Mouse (Mus musculus) MEL (cell line): ENCODE results near the gene Nfkbie. TPM values are rescaled to one million over a fixed set of nuclear protein-coding genes. Genes with fewer than 3 reads are reported as not detected.

ENCODE experiments used
- DNase-seq: peaks from one replicate; pipeline ENCODE4 v3.0.0; 2011; ENCODE audit warnings: low read depth, low spot score
- H3K27ac ChIP-seq: 2 replicates; pipeline ENCODE4 v1.5.1; 2012; ENCODE audit warnings: low read depth, mild to moderate bottlenecking, control low read depth, low read length, moderate library complexity; ENCODE audit not compliant: control insufficient read depth
- H3K27me3 ChIP-seq, 2 experiments: fragments of 150-350 bp in 1 of 2; sonication (generic) in 1 of 2; 2 replicates each; pipeline ENCODE4 v1.6.1; 2012; ENCODE audit warnings: low read length in 2 of 2, mild to moderate bottlenecking in 2 of 2, improper control_type of control experiment in 1 of 2, moderate library complexity in 1 of 2; ENCODE audit not compliant: insufficient read depth in 2 of 2, control insufficient read depth in 1 of 2
- H3K36me3 ChIP-seq, 2 experiments: 2 replicates each; pipeline ENCODE4 v1.6.1; 2012 to 2014; ENCODE audit warnings: low read length in 2 of 2, improper control_type of control experiment in 1 of 2, inconsistent platforms in 1 of 2, mild to moderate bottlenecking in 1 of 2; ENCODE audit not compliant: insufficient read depth in 2 of 2, control insufficient read depth in 1 of 2
- H3K4me1 ChIP-seq, 2 experiments: fragments of 150-350 bp in 1 of 2; sonication (generic) in 1 of 2; 2 replicates each; pipeline ENCODE4 v1.6.1; 2012; ENCODE audit warnings: low read length in 2 of 2, improper control_type of control experiment in 1 of 2, mild to moderate bottlenecking in 1 of 2; ENCODE audit not compliant: insufficient read depth in 2 of 2, control insufficient read depth in 1 of 2
- H3K4me3 ChIP-seq, 2 experiments: fragments of 150-350 bp in 1 of 2; sonication (generic) in 1 of 2; 2 replicates each; pipeline ENCODE4 v1.5.1; 2012; ENCODE audit warnings: low read depth in 2 of 2, low read length in 2 of 2, mild to moderate bottlenecking in 2 of 2, moderate library complexity in 2 of 2, control low read depth in 1 of 2, improper control_type of control experiment in 1 of 2; ENCODE audit not compliant: control insufficient read depth in 1 of 2, insufficient read depth in 1 of 2
- H3K79me2 ChIP-seq: 2 replicates; pipeline ENCODE4 v1.6.1; 2012; ENCODE audit warnings: mild to moderate bottlenecking, low read length, moderate library complexity; ENCODE audit not compliant: control insufficient read depth, poor library complexity, insufficient read depth
- H3K9ac ChIP-seq: 2 replicates; pipeline ENCODE4 v1.6.1; 2012; ENCODE audit warnings: low read depth, mild to moderate bottlenecking, control low read depth, low read length, moderate library complexity; ENCODE audit not compliant: control insufficient read depth, poor library complexity, severe bottlenecking
- H3K9me3 ChIP-seq: fragments of 150-350 bp; sonication (generic); replicated peaks from 2 replicates; pipeline ENCODE4 v1.6.1; 2012; ENCODE audit warnings: mild to moderate bottlenecking, low read length, improper control_type of control experiment, moderate library complexity; ENCODE audit not compliant: insufficient read depth
- EP300 ChIP-seq, 2 experiments: IDR thresholded peaks; 2 replicates each; pipeline ENCODE4 v1.6.1; 2011; ENCODE audit warnings: improper control_type of control experiment in 2 of 2, low read length in 2 of 2, low read depth in 1 of 2, mild to moderate bottlenecking in 1 of 2
- ETS1 ChIP-seq: IDR thresholded peaks from 2 replicates; pipeline ENCODE4 v1.6.1; 2012; ENCODE audit warnings: low read depth, mild to moderate bottlenecking, inconsistent platforms, low read length, improper control_type of control experiment, moderate library complexity
- GABPA ChIP-seq: IDR thresholded peaks from 2 replicates; pipeline ENCODE4 v1.6.1; 2012; ENCODE audit warnings: low read depth, mild to moderate bottlenecking, inconsistent platforms, low read length, improper control_type of control experiment, moderate library complexity
- HCFC1 ChIP-seq: IDR thresholded peaks from 2 replicates; pipeline ENCODE4 v1.6.1; 2012; ENCODE audit warnings: low read depth, mild to moderate bottlenecking, inconsistent platforms, low read length, improper control_type of control experiment, moderate library complexity
- KAT2A ChIP-seq: conservative IDR thresholded peaks from 2 replicates; pipeline ENCODE4 v1.6.1; 2012; ENCODE audit warnings: low read depth, low read length, improper control_type of control experiment, inconsistent platforms
- MAZ ChIP-seq: IDR thresholded peaks from 2 replicates; pipeline ENCODE4 v1.6.1; 2012; ENCODE audit warnings: low read depth, mild to moderate bottlenecking, inconsistent platforms, low read length, improper control_type of control experiment
- MEF2A ChIP-seq: IDR thresholded peaks from 2 replicates; pipeline ENCODE4 v1.6.1; 2014; ENCODE audit warnings: low read depth, mild to moderate bottlenecking, inconsistent platforms, low read length, improper control_type of control experiment; ENCODE audit not compliant: poor library complexity, insufficient replicate concordance, severe bottlenecking; ENCODE audit errors: extremely low read depth
- MXI1 ChIP-seq: IDR thresholded peaks from 2 replicates; pipeline ENCODE4 v1.6.1; 2011; ENCODE audit warnings: mild to moderate bottlenecking, low read depth, low read length, improper control_type of control experiment
- MYB ChIP-seq: IDR thresholded peaks from 2 replicates; pipeline ENCODE4 v1.6.1; 2011; ENCODE audit warnings: mild to moderate bottlenecking, low read depth, low read length, improper control_type of control experiment
- MYC ChIP-seq: IDR thresholded peaks from 2 replicates; pipeline ENCODE4 v1.6.1; 2011; ENCODE audit warnings: low read depth, mild to moderate bottlenecking, low read length, improper control_type of control experiment, moderate library complexity
- NELFE ChIP-seq: IDR thresholded peaks from 2 replicates; pipeline ENCODE4 v1.6.1; 2011; ENCODE audit warnings: low read depth, low read length, improper control_type of control experiment
- NRF1 ChIP-seq: IDR thresholded peaks from 2 replicates; pipeline ENCODE4 v1.6.1; 2014; ENCODE audit warnings: low read depth, mild to moderate bottlenecking, inconsistent platforms, low read length, improper control_type of control experiment, moderate library complexity; ENCODE audit not compliant: poor library complexity, insufficient read depth, severe bottlenecking
- POLR2A ChIP-seq, 2 experiments: IDR thresholded peaks; 2 replicates each; pipeline ENCODE4 v1.6.1; 2011 to 2012; ENCODE audit warnings: low read length in 2 of 2, mild to moderate bottlenecking in 2 of 2, control low read depth in 1 of 2, improper control_type of control experiment in 1 of 2, low read depth in 1 of 2, moderate library complexity in 1 of 2; ENCODE audit not compliant: control insufficient read depth in 1 of 2, insufficient read depth in 1 of 2, poor library complexity in 1 of 2
- POLR2AphosphoS2 ChIP-seq: IDR thresholded peaks from 2 replicates; pipeline ENCODE4 v1.6.1; 2011; ENCODE audit warnings: low read length, improper control_type of control experiment
- POLR2AphosphoS5 ChIP-seq: IDR thresholded peaks from 2 replicates; pipeline ENCODE4 v1.6.1; 2012; ENCODE audit warnings: low read depth, borderline replicate concordance, mild to moderate bottlenecking, inconsistent platforms, low read length, moderate library complexity, mixed read lengths
- RAD21 ChIP-seq: IDR thresholded peaks from 2 replicates; pipeline ENCODE4 v1.6.1; 2011; ENCODE audit warnings: mild to moderate bottlenecking, low read depth, low read length, improper control_type of control experiment
- RCOR1 ChIP-seq: IDR thresholded peaks from 2 replicates; pipeline ENCODE4 v1.6.1; 2012; ENCODE audit warnings: low read depth, mild to moderate bottlenecking, inconsistent platforms, low read length, improper control_type of control experiment
- SMC3 ChIP-seq: IDR thresholded peaks from 2 replicates; pipeline ENCODE4 v1.6.1; 2011; ENCODE audit warnings: low read depth, low read length, improper control_type of control experiment
- TBP ChIP-seq: IDR thresholded peaks from 2 replicates; pipeline ENCODE4 v1.8.0; 2011; ENCODE audit warnings: low read depth, low read length, improper control_type of control experiment
- TCF12 ChIP-seq: IDR thresholded peaks from 2 replicates; pipeline ENCODE4 v1.6.1; 2014; ENCODE audit warnings: low read depth, mild to moderate bottlenecking, inconsistent platforms, low read length, improper control_type of control experiment, moderate library complexity
- USF2 ChIP-seq, 2 experiments: IDR thresholded peaks; 2 replicates each; pipeline ENCODE4 v1.6.1; 2011 to 2012; ENCODE audit warnings: improper control_type of control experiment in 2 of 2, low read length in 2 of 2, borderline replicate concordance in 1 of 2, inconsistent platforms in 1 of 2, low read depth in 1 of 2, mild to moderate bottlenecking in 1 of 2; ENCODE audit not compliant: insufficient read depth in 1 of 2
- polyA plus RNA-seq, 2 experiments: library from polyadenylated mRNA; stranded (reverse) in 1 of 2; unstranded in 1 of 2; fragments of >175 nt in 1 of 2; fragments of >200 nt in 1 of 2; gene quantifications; 2 replicates each; pipeline versions ENCODE4 v1.2.1 to v1.2.4; 2012; ENCODE audit warnings: low replicate concordance in 2 of 2, low read depth in 1 of 2; ENCODE audit not compliant: insufficient read length in 2 of 2, insufficient read depth in 1 of 2, missing spikeins in 1 of 2
- total RNA-seq: library from RNA; depleted of rRNA; stranded (reverse); fragments of 300-350 nt; gene quantifications from 2 replicates; pipeline ENCODE4 v1.2.3, GENCODE M21; 2012

Nfkbie gene
- total and polyA plus RNA-seq, 3 experiments: 2.7 to 5.7 TPM; not detected in 1

- Histone ChIP-seq H3K27me3 (no peaks in the 10 kb centered on the region), H3K36me3 (no peaks in the 10 kb centered on the region; a peak in 1 of 4 replicates), H3K27ac (no peak overlapping the region), H3K79me2 (no peaks in the 10 kb centered on the region), H3K4me1 (no peaks in the 10 kb centered on the region), H3K9me3 (no peaks in the 10 kb centered on the region), H3K4me3 (no peak overlapping the region), H3K9ac (no peak overlapping the region)
- TF ChIP-seq MXI1: no peak
- no peak for DNase-seq
Observed at GRCm38 (mm10) chr17:45517135-45517534, 38.4 kb upstream of the Nfkbie start.

GRCm38 (mm10) chr17:45517549-45518215 lies 37.8 kb upstream of the Nfkbie start:
- no peak for TF ChIP-seq TBP
- TF ChIP-seq NELFE: no peak
- TF ChIP-seq SMC3: no peak
- Histone ChIP-seq H3K27me3 (no peaks in the 10 kb centered on the region), H3K9me3 (no peaks in the 10 kb centered on the region), H3K4me1 (no peaks in the 10 kb centered on the region), H3K4me3 (no peak overlapping the region), H3K27ac (no peak overlapping the region), H3K9ac (no peak overlapping the region), H3K79me2 (no peaks in the 10 kb centered on the region), H3K36me3 (no peaks in the 10 kb centered on the region; a peak in 1 of 4 replicates)
- DNase-seq: no peak

- Histone ChIP-seq H3K9me3 (no peaks in the 10 kb centered on the region), H3K27me3 (no peaks in the 10 kb centered on the region), H3K36me3 (no peaks in the 10 kb centered on the region), H3K27ac (no peak overlapping the region), H3K4me3 (no peak overlapping the region), H3K4me1 (no peaks in the 10 kb centered on the region), H3K79me2 (no peaks in the 10 kb centered on the region), H3K9ac (no peak overlapping the region)
- TF ChIP-seq MEF2A (no peak), MYB (no peak), POLR2A (IDR thresholded peaks at IDR 0.05; ENCODE audit: control insufficient read depth in 1 of 2, insufficient read depth in 1 of 2, low read depth in 1 of 2, low read length in 2 of 2, poor library complexity in 1 of 2) (no peak), MYC (no peak), NRF1 (no peak), HCFC1 (no peak), EP300 (IDR thresholded peaks at IDR 0.05; ENCODE audit: low read depth in 1 of 2, low read length in 2 of 2) (no peak), KAT2A (no peak), POLR2AphosphoS2 (no peak), USF2 (IDR thresholded peaks at IDR 0.05; ENCODE audit: borderline replicate concordance in 1 of 2, insufficient read depth in 1 of 2, low read depth in 1 of 2, low read length in 2 of 2) (no peak), SMC3 (no peak), MAZ (no peak), RCOR1 (no peak), GABPA (no peak), POLR2AphosphoS5 (no peak), RAD21 (no peak), TCF12 (no peak), ETS1 (no peak)
- DNase-seq: no peak
Observed at GRCm38 (mm10) chr17:45518766-45519475, 36.6 kb upstream of the Nfkbie start.
